Mouse (Mus musculus): Measurements from ENCODE around the gene Zfp771. TPM values are rescaled to one million over a fixed set of nuclear protein-coding genes. Genes with fewer than 3 reads are reported as not detected.
A peak's percentile ranks its signal among the peaks of the same experiment; 100 is the strongest.

Zfp771 gene
- 65.6 and 69.0 TPM in 2 replicates for polyA plus RNA-seq (2014; fragmentation: Nextera tagmentation; extraction: Ambion mirVana)

- ATAC-seq (ENCODE audit: insufficient number of reproducible peaks, low FRiP score, low TSS enrichment, low read depth) (peak; percentile 93), DNase-seq (ENCODE audit: low spot score) (peak; percentile 95)
- Histone ChIP-seq H3K27ac (replicated peaks; ENCODE audit: low read depth, low read length) (peak within 1 kb of the TSS; percentile 87), H3K27me3 (ENCODE audit: control insufficient read depth, insufficient read depth, low read length) (no peaks in the 10 kb centered on the region), H3K9ac (ENCODE audit: low read length) (peak within 1 kb of the TSS; percentile 91), H3K36me3 (ENCODE audit: control insufficient read depth, insufficient read depth, low read length) (0 out of 2 replicates have a peak, but pooled peaks cover 3% of the 10 kb centered on the region), H3K9me3 (ENCODE audit: control insufficient read depth, low read length) (no peaks in the 10 kb centered on the region), H3K4me2 (ENCODE audit: low read depth, severe bottlenecking) (peak within 1 kb of the TSS; percentile 71), H3K4me1 (ENCODE audit: control insufficient read depth, insufficient read depth, low read length) (peaks cover 9% of the 10 kb centered on the region; the same call in 1 of the 2 replicates), H3K4me3 (ENCODE audit: low read depth, low read length) (peak within 1 kb of the TSS; percentile 90)
- under 1% methylated on average over 55 of the region's 56 CpGs for WGBS
Observed at GRCm38 (mm10) chr7:127243870-127244657, at the start of gene Zfp771. Gene Zfp771, plus strand, starts transcription at chr7:127244274.

- H3K4me3 ChIP-seq (ENCODE audit: low read depth, low read length), result peak overlapping the region; percentile 72
- 83% methylated on average over 7 of the region's 7 CpGs for WGBS
- H3K27me3 ChIP-seq (ENCODE audit: control insufficient read depth, insufficient read depth, low read length), result no peaks in the 10 kb centered on the region
- ATAC-seq (ENCODE audit: insufficient number of reproducible peaks, low FRiP score, low TSS enrichment, low read depth) (no peak), DNase-seq (ENCODE audit: low spot score) (no peak)
- H3K9me3 ChIP-seq (ENCODE audit: control insufficient read depth, low read length), result no peaks in the 10 kb centered on the region
- H3K4me1 ChIP-seq (ENCODE audit: control insufficient read depth, insufficient read depth, low read length), result peaks cover 14% of the 10 kb centered on the region
- peak overlapping the region; percentile 89 for H3K4me2 ChIP-seq (ENCODE audit: low read depth, severe bottlenecking)
- no peak overlapping the region; the same call in 1 of the 2 replicates for H3K27ac ChIP-seq (replicated peaks; ENCODE audit: low read depth, low read length)
- peaks cover 39% of the 10 kb centered on the region for H3K36me3 ChIP-seq (ENCODE audit: control insufficient read depth, insufficient read depth, low read length)
- H3K9ac ChIP-seq (ENCODE audit: low read length), result peak overlapping the region; percentile 87
Observed at GRCm38 (mm10) chr7:127194633-127195029, 49.4 kb upstream of the Zfp771 start.

GRCm38 (mm10) chr7:127195544-127196295 is 48.4 kb upstream of the Zfp771 start, which contains the start of gene Cd2bp2:
Gene Cd2bp2, minus strand, starts transcription at chr7:127196050.
- Histone ChIP-seq H3K9ac (ENCODE audit: low read length) (peak within 1 kb of the TSS; percentile 87), H3K27ac (replicated peaks; ENCODE audit: low read depth, low read length) (peak within 1 kb of the TSS; percentile 91), H3K4me2 (ENCODE audit: low read depth, severe bottlenecking) (peak within 1 kb of the TSS; percentile 89), H3K36me3 (ENCODE audit: control insufficient read depth, insufficient read depth, low read length) (peaks cover 42% of the 10 kb centered on the region), H3K4me3 (ENCODE audit: low read depth, low read length) (peak within 1 kb of the TSS; percentile 72), H3K4me1 (ENCODE audit: control insufficient read depth, insufficient read depth, low read length) (peaks cover 14% of the 10 kb centered on the region), H3K9me3 (ENCODE audit: control insufficient read depth, low read length) (no peaks in the 10 kb centered on the region), H3K27me3 (ENCODE audit: control insufficient read depth, insufficient read depth, low read length) (no peaks in the 10 kb centered on the region)
- under 1% methylated on average over 51 of the region's 51 CpGs for WGBS
- peak; percentile 96 for ATAC-seq (ENCODE audit: insufficient number of reproducible peaks, low FRiP score, low TSS enrichment, low read depth)
- peak; percentile 96 for DNase-seq (ENCODE audit: low spot score)

- Histone ChIP-seq H3K4me1 (ENCODE audit: control insufficient read depth, insufficient read depth, low read length) (peaks cover 14% of the 10 kb centered on the region), H3K27ac (replicated peaks; ENCODE audit: low read depth, low read length) (peak overlapping the region; percentile 91; the same call in 1 of the 2 replicates), H3K4me3 (ENCODE audit: low read depth, low read length) (peak overlapping the region; percentile 72), H3K27me3 (ENCODE audit: control insufficient read depth, insufficient read depth, low read length) (no peaks in the 10 kb centered on the region), H3K36me3 (ENCODE audit: control insufficient read depth, insufficient read depth, low read length) (peaks cover 45% of the 10 kb centered on the region), H3K9me3 (ENCODE audit: control insufficient read depth, low read length) (no peaks in the 10 kb centered on the region), H3K4me2 (ENCODE audit: low read depth, severe bottlenecking) (peak overlapping the region; percentile 52), H3K9ac (ENCODE audit: low read length) (peak overlapping the region; percentile 83)
- ATAC-seq (ENCODE audit: insufficient number of reproducible peaks, low FRiP score, low TSS enrichment, low read depth) (no peak), DNase-seq (ENCODE audit: low spot score) (no peak)
- WGBS, result 65% methylated on average over 11 of the region's 11 CpGs
Observed at GRCm38 (mm10) chr7:127196484-127196883, 47.6 kb upstream of the Zfp771 start.

- peak overlapping the region; percentile 84; the same call in 1 of the 2 replicates for H3K9ac ChIP-seq (ENCODE audit: low read length)
- WGBS, result 60% methylated on average over 2 of the region's 2 CpGs
- no peak for ATAC-seq (ENCODE audit: insufficient number of reproducible peaks, low FRiP score, low TSS enrichment, low read depth)
- peak overlapping the region; percentile 96 for H3K4me2 ChIP-seq (ENCODE audit: low read depth, severe bottlenecking)
- peaks cover 13% of the 10 kb centered on the region for H3K4me1 ChIP-seq (ENCODE audit: control insufficient read depth, insufficient read depth, low read length)
- H3K27ac ChIP-seq (replicated peaks; ENCODE audit: low read depth, low read length), result no peak overlapping the region
- H3K4me3 ChIP-seq (ENCODE audit: low read depth, low read length), result peak overlapping the region; percentile 92
- peaks cover 10% of the 10 kb centered on the region; the same call in 1 of the 2 replicates for H3K36me3 ChIP-seq (ENCODE audit: control insufficient read depth, insufficient read depth, low read length)
- no peak for DNase-seq (ENCODE audit: low spot score)
- no peaks in the 10 kb centered on the region for H3K27me3 ChIP-seq (ENCODE audit: control insufficient read depth, insufficient read depth, low read length)
- H3K9me3 ChIP-seq (ENCODE audit: control insufficient read depth, low read length), result no peaks in the 10 kb centered on the region
Observed at GRCm38 (mm10) chr7:127206606-127207005, 37.5 kb upstream of the Zfp771 start.

GRCm38 (mm10) chr7:127207374-127208294 is 36.4 kb upstream of the Zfp771 start:
- H3K4me3 ChIP-seq (ENCODE audit: low read depth, low read length), result peak overlapping the region; percentile 92
- H3K27me3 ChIP-seq (ENCODE audit: control insufficient read depth, insufficient read depth, low read length), result no peaks in the 10 kb centered on the region
- H3K9me3 ChIP-seq (ENCODE audit: control insufficient read depth, low read length), result no peaks in the 10 kb centered on the region
- peak overlapping the region; percentile 84 for H3K9ac ChIP-seq (ENCODE audit: low read length)
- WGBS, result under 1% methylated on average over 53 of the region's 53 CpGs
- peak; percentile 7; the same call in 1 of the 2 replicates for ATAC-seq (ENCODE audit: insufficient number of reproducible peaks, low FRiP score, low TSS enrichment, low read depth)
- peaks cover 13% of the 10 kb centered on the region for H3K4me1 ChIP-seq (ENCODE audit: control insufficient read depth, insufficient read depth, low read length)
- H3K27ac ChIP-seq (replicated peaks; ENCODE audit: low read depth, low read length), result peak overlapping the region; percentile 86
- peaks cover 10% of the 10 kb centered on the region; the same call in 1 of the 2 replicates for H3K36me3 ChIP-seq (ENCODE audit: control insufficient read depth, insufficient read depth, low read length)
- H3K4me2 ChIP-seq (ENCODE audit: low read depth, severe bottlenecking), result peak overlapping the region; percentile 96
- DNase-seq (ENCODE audit: low spot score), result peak; percentile 56

GRCm38 (mm10) chr7:127208295-127208552 is 35.9 kb upstream of the Zfp771 start, which contains the start of gene Tbc1d10b:
Gene Tbc1d10b, minus strand, starts transcription at chr7:127208468.
- Histone ChIP-seq H3K4me1 (ENCODE audit: control insufficient read depth, insufficient read depth, low read length) (peaks cover 13% of the 10 kb centered on the region), H3K36me3 (ENCODE audit: control insufficient read depth, insufficient read depth, low read length) (peaks cover 5% of the 10 kb centered on the region; the same call in 1 of the 2 replicates), H3K27ac (replicated peaks; ENCODE audit: low read depth, low read length) (peak within 1 kb of the TSS; percentile 86), H3K4me3 (ENCODE audit: low read depth, low read length) (peak within 1 kb of the TSS; percentile 92), H3K9me3 (ENCODE audit: control insufficient read depth, low read length) (no peaks in the 10 kb centered on the region), H3K9ac (ENCODE audit: low read length) (peak within 1 kb of the TSS; percentile 84), H3K27me3 (ENCODE audit: control insufficient read depth, insufficient read depth, low read length) (no peaks in the 10 kb centered on the region), H3K4me2 (ENCODE audit: low read depth, severe bottlenecking) (peak within 1 kb of the TSS; percentile 96)
- no peak for DNase-seq (ENCODE audit: low spot score)
- peak; percentile 36 for ATAC-seq (ENCODE audit: insufficient number of reproducible peaks, low FRiP score, low TSS enrichment, low read depth)
- WGBS, result under 1% methylated on average over 26 of the region's 44 CpGs
